Mouse (Mus musculus) kidney, adult 11 months (tissue): ENCODE results near the gene Hrh3.
A peak's percentile ranks its signal among the peaks of the same experiment; 100 is the strongest.

Experiments
- DNase-seq: peaks from one replicate; pipeline ENCODE4 v3.0.0; 2022

The Hrh3 gene

GRCm38 (mm10) chr2:180103978-180104658 is at the start of gene Hrh3:
Gene Hrh3 (minus strand): TSS chr2:180104488.
- DNase-seq = peak; percentile 74

- DNase-seq = no peak
These were observed 44.3 kb upstream of the Hrh3 start for GRCm38 (mm10) chr2:180148551-180148950.

GRCm38 (mm10) chr2:180147379-180147778 is 43.1 kb upstream of the Hrh3 start:
- no peak for DNase-seq

- DNase-seq = no peak
These were observed 41.8 kb upstream of the Hrh3 start for GRCm38 (mm10) chr2:180146091-180146490.

GRCm38 (mm10) chr2:180135414-180135813 is 31.1 kb upstream of the Hrh3 start:
- no peak for DNase-seq

- no peak for DNase-seq
These were observed 29.6 kb upstream of the Hrh3 start for GRCm38 (mm10) chr2:180133911-180134310.

- DNase-seq = no peak
These were observed 28.9 kb upstream of the Hrh3 start for GRCm38 (mm10) chr2:180133231-180133630.

- no peak for DNase-seq
These were observed 23.4 kb upstream of the Hrh3 start for GRCm38 (mm10) chr2:180127675-180128074.

GRCm38 (mm10) chr2:180126195-180126594 is 21.9 kb upstream of the Hrh3 start:
- DNase-seq = peak; percentile 23

- DNase-seq = no peak
These were observed 19.9 kb upstream of the Hrh3 start for GRCm38 (mm10) chr2:180124192-180124591.

- DNase-seq = no peak
These were observed 16.0 kb upstream of the Hrh3 start for GRCm38 (mm10) chr2:180120292-180120761.

GRCm38 (mm10) chr2:180119439-180120291 is 15.4 kb upstream of the Hrh3 start:
- DNase-seq = no peak

- peak; percentile 100 for DNase-seq
These were observed 14.6 kb upstream of the Hrh3 start, which contains the start of gene Osbpl2 for GRCm38 (mm10) chr2:180118661-180119438. Gene Osbpl2 (plus strand): TSS chr2:180119306.

- peak; percentile 27 for DNase-seq
These were observed 13.4 kb upstream of the Hrh3 start for GRCm38 (mm10) chr2:180117485-180118194.

- peak; percentile 32 for DNase-seq
These were observed 12.6 kb upstream of the Hrh3 start for GRCm38 (mm10) chr2:180116741-180117484.

GRCm38 (mm10) chr2:180116081-180116493 is 11.8 kb upstream of the Hrh3 start:
- DNase-seq = no peak

GRCm38 (mm10) chr2:180115279-180115678 is 11.0 kb upstream of the Hrh3 start:
- peak; percentile 53 for DNase-seq

GRCm38 (mm10) chr2:180113909-180114890 is 9.9 kb upstream of the Hrh3 start:
- peak; percentile 46 for DNase-seq

- no peak for DNase-seq
These were observed 4.0 kb upstream of the Hrh3 start for GRCm38 (mm10) chr2:180108285-180108684.

GRCm38 (mm10) chr2:180107081-180107480 is 2.8 kb upstream of the Hrh3 start:
- DNase-seq = no peak
